Mouse (Mus musculus): ENCODE measurements around the gene Snx21.

Snx21 gene

GRCm38 (mm10) chr2:164769258-164770037 lies 16.2 kb upstream of the Snx21 start, which contains the start of gene Ube2c:
Gene Ube2c, plus strand, starts transcription at chr2:164769898.
- in situ Hi-C loops (cut with MboI), result no loop called here

GRCm38 (mm10) chr2:164770279-164770678 lies 15.3 kb upstream of the Snx21 start:
- in situ Hi-C loops (cut with MboI), result no loop called here

- in situ Hi-C loops (cut with MboI), result no loop called here
Observed at GRCm38 (mm10) chr2:164771123-164771522, 14.5 kb upstream of the Snx21 start.

GRCm38 (mm10) chr2:164773229-164773988 lies 12.2 kb upstream of the Snx21 start:
- in situ Hi-C loops (cut with MboI), result no loop called here

GRCm38 (mm10) chr2:164773989-164774364 lies 11.6 kb upstream of the Snx21 start:
- in situ Hi-C loops (cut with MboI), result no loop called here

GRCm38 (mm10) chr2:164776130-164776529 lies 9.5 kb upstream of the Snx21 start:
- in situ Hi-C loops (cut with MboI), result no loop called here

- in situ Hi-C loops (cut with MboI), result no loop called here
Observed at GRCm38 (mm10) chr2:164776801-164777200, 8.8 kb upstream of the Snx21 start.

- in situ Hi-C loops (cut with MboI), result no loop called here
Observed at GRCm38 (mm10) chr2:164777246-164778014, 8.2 kb upstream of the Snx21 start.

GRCm38 (mm10) chr2:164778015-164778287 lies 7.7 kb upstream of the Snx21 start:
- in situ Hi-C loops (cut with MboI), result no loop called here

- in situ Hi-C loops (cut with MboI), result no loop called here
Observed at GRCm38 (mm10) chr2:164778809-164779208, 6.8 kb upstream of the Snx21 start.

- in situ Hi-C loops (cut with MboI), result no loop called here
Observed at GRCm38 (mm10) chr2:164779481-164780086, 6.0 kb upstream of the Snx21 start, which contains the start of gene Tnnc2. Gene Tnnc2, minus strand, starts transcription at chr2:164779967.

- in situ Hi-C loops (cut with MboI), result no loop called here
Observed at GRCm38 (mm10) chr2:164781876-164782275, 3.7 kb upstream of the Snx21 start.

- in situ Hi-C loops (cut with MboI), result no loop called here
Observed at GRCm38 (mm10) chr2:164783926-164784581, 1.6 kb upstream of the Snx21 start.

GRCm38 (mm10) chr2:164784869-164785420 lies 678 bp upstream of the Snx21 start:
- in situ Hi-C loops (cut with MboI), result no loop called here

- in situ Hi-C loops (cut with MboI), result no loop called here
Observed at GRCm38 (mm10) chr2:164786388-164786885, 814 bp downstream of the Snx21 start.

- in situ Hi-C loops (cut with MboI), result no loop called here
Observed at GRCm38 (mm10) chr2:164787032-164787431, 1.4 kb downstream of the Snx21 start.

GRCm38 (mm10) chr2:164787779-164788178 lies 2.2 kb downstream of the Snx21 start:
- in situ Hi-C loops (cut with MboI), result no loop called here

GRCm38 (mm10) chr2:164788411-164788810 lies 2.8 kb downstream of the Snx21 start:
- in situ Hi-C loops (cut with MboI), result no loop called here

- in situ Hi-C loops (cut with MboI), result no loop called here
Observed at GRCm38 (mm10) chr2:164790451-164790850, 4.8 kb downstream of the Snx21 start.

GRCm38 (mm10) chr2:164791841-164792261 lies 6.2 kb downstream of the Snx21 start:
- in situ Hi-C loops (cut with MboI), result no loop called here
